Mouse (Mus musculus): Measurements from ENCODE around the gene Gbx1. TPM values are rescaled to one million over a fixed set of nuclear protein-coding genes. Genes with fewer than 3 reads are reported as not detected.

Gbx1 gene
- polyA plus RNA-seq, 1 experiment from 2014 or later, result 0.20 TPM

- Histone ChIP-seq H3K4me1 (ENCODE audit: control insufficient read depth, insufficient read depth, low read length) (peaks cover 35% of the 10 kb centered on the region), H3K27ac (ENCODE audit: low read length) (peak overlapping the region; percentile 83), H3K27me3 (ENCODE audit: control insufficient read depth, insufficient read depth, low read depth, low read length) (no peaks in the 10 kb centered on the region), H3K9me3 (replicated peaks; ENCODE audit: control insufficient read depth, low read length, poor library complexity, severe bottlenecking) (no peaks in the 10 kb centered on the region), H3K4me3 (ENCODE audit: low read depth, low read length) (peak overlapping the region; percentile 93), H3K9ac (ENCODE audit: low read depth, low read length) (peak overlapping the region; percentile 95), H3K36me3 (ENCODE audit: control insufficient read depth, insufficient read depth, low read length) (no peaks in the 10 kb centered on the region), H3K4me2 (ENCODE audit: low read length) (peak overlapping the region; percentile 95)
- WGBS, result 4% methylated on average over 5 of the region's 5 CpGs
- ATAC-seq, result peak; percentile 3; the same call in 1 of the 2 replicates
These were observed 73.6 kb downstream of the Gbx1 start for GRCm38 (mm10) chr5:24453283-24453984.

Other genes starting within 250 kb of the Gbx1 start
- gene Kcnh2, start 175.6 kb downstream of the Gbx1 start, polyA plus RNA-seq (2015; fragmentation: Nextera tagmentation; extraction: Ambion mirVana), result 11.4 and 11.7 TPM in 2 replicates
- gene Nos3, start 162.4 kb downstream of the Gbx1 start, polyA plus RNA-seq (2015; fragmentation: Nextera tagmentation; extraction: Ambion mirVana), result 8.8 and 9.7 TPM in 2 replicates
- gene Atg9b, start 135.1 kb downstream of the Gbx1 start, polyA plus RNA-seq (2015; fragmentation: Nextera tagmentation; extraction: Ambion mirVana), result 3.8 and 4.4 TPM in 2 replicates
- 49.2 and 54.9 TPM in 2 replicates for gene Abcb8, start 133.5 kb downstream of the Gbx1 start, polyA plus RNA-seq (2015; fragmentation: Nextera tagmentation; extraction: Ambion mirVana)
- gene Asic3, start 113.8 kb downstream of the Gbx1 start, polyA plus RNA-seq (2015; fragmentation: Nextera tagmentation; extraction: Ambion mirVana), result 0.24 TPM in 1 of 2 replicates, not detected in the other
- gene Cdk5, start 103.7 kb downstream of the Gbx1 start, polyA plus RNA-seq (2015; fragmentation: Nextera tagmentation; extraction: Ambion mirVana), result 130 and 149 TPM in 2 replicates
- 22.2 and 23.7 TPM in 2 replicates for gene Slc4a2, start 103.4 kb downstream of the Gbx1 start, polyA plus RNA-seq (2015; fragmentation: Nextera tagmentation; extraction: Ambion mirVana)
- gene Fastk, start 81.9 kb downstream of the Gbx1 start, polyA plus RNA-seq (2015; fragmentation: Nextera tagmentation; extraction: Ambion mirVana), result 93.0 and 96.2 TPM in 2 replicates
- 60.1 and 63.2 TPM in 2 replicates for gene Tmub1, start 79.3 kb downstream of the Gbx1 start, polyA plus RNA-seq (2015; fragmentation: Nextera tagmentation; extraction: Ambion mirVana)
- 55.6 and 56.9 TPM in 2 replicates for gene Agap3, start 75.0 kb downstream of the Gbx1 start, polyA plus RNA-seq (2015; fragmentation: Nextera tagmentation; extraction: Ambion mirVana)
- gene Asb10, start 13.8 kb upstream of the Gbx1 start, polyA plus RNA-seq (2015; fragmentation: Nextera tagmentation; extraction: Ambion mirVana), result 0.15 TPM in 1 of 2 replicates, not detected in the other
- gene 4931409K22Rik, start 29.6 kb upstream of the Gbx1 start, polyA plus RNA-seq (2015; fragmentation: Nextera tagmentation; extraction: Ambion mirVana), result 0.08 TPM in 1 of 2 replicates, not detected in the other
- 78.0 and 85.0 TPM in 2 replicates for gene Abcf2, start 50.3 kb upstream of the Gbx1 start, polyA plus RNA-seq (2015; fragmentation: Nextera tagmentation; extraction: Ambion mirVana)
- gene Chpf2, start 59.5 kb upstream of the Gbx1 start, polyA plus RNA-seq (2015; fragmentation: Nextera tagmentation; extraction: Ambion mirVana), result 16.6 and 23.3 TPM in 2 replicates
- gene Smarcd3, start 97.2 kb upstream of the Gbx1 start, polyA plus RNA-seq (2015; fragmentation: Nextera tagmentation; extraction: Ambion mirVana), result 173 and 192 TPM in 2 replicates
- 48.6 and 49.8 TPM in 2 replicates for gene Nub1, start 158.3 kb upstream of the Gbx1 start, polyA plus RNA-seq (2015; fragmentation: Nextera tagmentation; extraction: Ambion mirVana)
- 4.4 and 5.7 TPM in 2 replicates for gene Wdr86, start 203.5 kb upstream of the Gbx1 start, polyA plus RNA-seq (2015; fragmentation: Nextera tagmentation; extraction: Ambion mirVana)
- gene Crygn, start 230.8 kb upstream of the Gbx1 start, polyA plus RNA-seq (2015; fragmentation: Nextera tagmentation; extraction: Ambion mirVana), result 1.4 and 2.1 TPM in 2 replicates

Measured in midbrain, embryonic 16.5 days (tissue).